Mouse (Mus musculus) B cell, adult 67 days (primary cell): Measurements from ENCODE around the gene Ifna2. TPM values are rescaled to one million over a fixed set of nuclear protein-coding genes. Genes with fewer than 3 reads are reported as not detected.

Experiments used
- total RNA-seq, 2 experiments: library from RNA; stranded (reverse); gene quantifications; 4 replicates each; pipeline ENCODE4 v1.2.4; 2023

Ifna2 gene
- not detected for total RNA-seq

DNA sequence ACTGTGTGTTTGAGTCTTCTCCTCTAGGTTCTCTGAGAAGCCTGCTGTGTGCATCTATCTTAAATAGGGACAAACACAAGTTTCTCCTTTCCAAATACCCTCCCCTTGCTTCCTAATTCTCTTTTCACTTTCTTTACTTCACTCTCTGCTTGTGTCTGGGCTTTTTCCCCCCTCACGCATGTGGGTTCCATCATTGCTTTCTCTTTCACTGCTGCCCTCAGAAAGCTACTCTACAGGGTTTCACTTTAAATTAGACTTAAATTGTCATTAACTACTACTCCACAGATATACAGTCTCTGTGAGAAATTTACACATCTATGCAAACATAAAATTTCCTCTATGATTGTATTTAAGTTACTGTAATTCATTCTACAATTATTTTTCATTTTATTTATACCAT is at the start of gene Ifna2:
TSS of gene Ifna2 (minus strand) at position 101 of the 400 bp plus-strand sequence.

DNA sequence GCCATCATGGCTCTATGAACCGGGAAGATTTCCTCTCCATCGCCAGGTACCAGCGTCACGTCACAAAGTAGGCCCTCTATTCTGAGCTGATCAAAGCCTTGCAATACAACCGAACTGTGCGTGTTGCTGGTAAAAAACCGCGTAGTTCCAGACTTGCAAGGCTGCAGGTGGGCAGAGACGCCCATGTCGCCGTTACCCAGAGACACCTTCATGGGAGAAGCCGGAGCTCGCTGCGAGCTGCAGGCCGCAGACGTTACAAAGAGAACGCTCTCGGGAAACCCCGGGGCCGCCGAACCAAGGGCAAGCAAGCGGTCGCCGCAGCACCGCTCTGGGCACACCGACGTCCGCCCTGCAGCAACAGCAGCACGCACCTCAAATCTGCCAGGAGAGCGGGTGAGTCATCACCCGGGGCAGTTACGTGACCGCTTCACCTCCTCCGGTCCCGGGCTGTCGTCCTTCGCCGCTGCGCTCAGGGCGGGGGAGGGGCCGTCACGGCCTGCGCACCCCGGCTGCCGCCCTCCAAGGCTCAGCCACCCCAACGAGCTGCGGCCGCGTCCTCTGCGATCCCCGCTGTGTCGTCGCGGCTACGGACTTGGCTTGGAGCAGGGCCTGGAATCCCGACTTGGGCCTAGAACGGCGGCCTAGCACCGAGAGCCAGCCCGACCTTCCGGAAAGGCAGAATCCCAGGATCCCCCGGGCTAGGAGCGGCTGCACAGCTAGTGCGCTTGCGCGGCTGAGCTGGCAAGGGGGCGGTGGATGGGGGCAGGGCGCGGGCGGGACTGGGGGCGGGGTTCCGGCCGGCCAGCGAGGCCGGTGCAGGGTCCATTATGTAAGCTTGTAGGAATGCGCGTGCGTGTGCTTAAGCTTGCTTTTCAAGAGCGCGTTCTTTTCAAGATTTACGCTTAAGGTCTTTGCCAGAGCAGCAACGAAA is 38.3 kb upstream of the Ifna2 start, which contains the start of the genes Gm26566 and Klhl9:
TSS of gene Gm26566 (plus strand) at position 15 of the 931 bp plus-strand sequence.
TSS of gene Klhl9 (minus strand) at position 675 of the 931 bp plus-strand sequence.

DNA sequence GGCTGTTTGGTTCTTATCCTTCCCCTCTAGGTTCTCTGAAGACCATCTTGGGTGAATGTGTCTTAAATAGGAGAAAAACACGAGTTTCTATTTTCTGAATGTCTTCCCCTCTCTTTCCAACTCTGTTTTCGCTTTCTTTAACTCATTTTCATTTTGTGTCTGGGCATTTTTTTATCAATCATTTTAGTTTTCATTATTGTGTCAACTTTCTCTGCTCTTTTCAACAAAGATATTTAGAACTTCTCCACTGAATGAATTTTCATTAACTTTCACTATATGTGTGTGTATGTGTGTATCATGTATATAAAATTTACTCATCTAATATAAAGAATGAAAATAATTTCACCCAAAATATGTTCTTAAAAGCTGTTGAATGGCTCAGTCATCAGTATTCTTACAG is 7.5 kb upstream of the Ifna2 start, which contains the start of gene Ifnab:
TSS of gene Ifnab (minus strand) at position 101 of the 400 bp plus-strand sequence.

DNA sequence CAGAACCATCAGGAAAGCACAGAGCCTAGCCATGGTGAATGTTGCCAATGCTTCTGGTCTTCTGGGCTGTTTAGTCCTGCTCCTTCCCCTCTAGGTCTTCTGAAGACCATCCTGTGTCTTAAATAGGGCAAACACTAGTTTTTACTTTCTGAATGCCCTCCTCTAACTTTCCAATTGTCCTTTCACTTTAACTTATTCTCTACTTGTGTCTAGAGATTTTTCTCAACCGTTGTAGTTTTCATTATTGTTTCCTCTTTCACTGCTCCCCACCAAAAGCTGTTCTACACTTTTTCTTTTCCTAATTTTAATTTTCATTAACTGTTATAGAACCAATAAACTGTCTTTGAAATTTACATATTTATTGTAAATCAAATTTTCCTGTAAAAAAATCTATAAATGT is 6.9 kb downstream of the Ifna2 start, which contains the start of gene Ifna16:
TSS of gene Ifna16 (minus strand) at position 101 of the 400 bp plus-strand sequence.

DNA sequence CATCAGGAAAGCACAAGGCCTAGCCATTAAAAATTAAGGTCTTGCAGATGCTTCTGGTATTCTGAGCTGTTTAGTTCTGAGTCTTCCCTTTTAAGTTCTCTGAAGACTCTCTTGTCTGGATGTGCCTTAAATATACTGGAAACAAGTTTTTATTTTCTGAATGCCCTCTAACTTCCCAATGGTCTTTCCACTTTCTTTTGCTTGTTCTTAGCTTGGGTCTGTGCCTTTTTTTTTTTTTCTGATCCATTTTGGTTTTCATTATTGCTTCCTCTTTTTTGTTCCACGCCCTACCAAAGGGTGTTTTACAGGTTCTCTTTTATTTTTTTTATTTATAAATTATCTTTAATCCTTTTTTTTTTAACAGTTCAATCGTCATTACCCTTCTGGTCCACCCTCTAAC is 39.4 kb downstream of the Ifna2 start, which contains the start of gene Ifna13:
TSS of gene Ifna13 (minus strand) at position 101 of the 400 bp plus-strand sequence.

DNA sequence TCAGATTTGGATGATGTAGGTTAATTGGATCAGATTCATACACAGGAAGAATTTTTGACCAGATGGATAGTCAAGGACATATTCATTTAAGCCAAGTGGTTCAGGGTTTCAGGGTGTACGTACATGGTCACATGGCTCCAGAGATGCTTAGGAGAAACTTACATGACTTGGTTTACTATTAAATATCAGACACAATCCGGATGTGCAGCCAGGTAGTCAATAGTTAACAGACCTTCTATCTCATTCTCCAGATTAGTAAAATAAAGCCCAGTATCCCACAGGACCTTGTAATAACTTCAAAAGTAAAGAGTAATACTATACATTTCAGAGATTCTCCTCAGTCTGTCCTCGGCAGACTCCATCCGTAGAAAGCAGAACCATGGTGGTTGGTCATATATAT is 49.4 kb downstream of the Ifna2 start, which contains the start of gene C87499:
TSS of gene C87499 (minus strand) at position 101 of the 400 bp plus-strand sequence.

Other genes with a start within 250 kb of the Ifna2 start
- gene Hacd4, start 245.0 kb downstream of the Ifna2 start, total RNA-seq = under 1 TPM in 1 of 2 experiments, not detected in 1; 0.23 TPM
- not detected for gene Ifnb1, start 161.1 kb downstream of the Ifna2 start, total RNA-seq
- gene Ifna15, start 125.7 kb downstream of the Ifna2 start, total RNA-seq = not detected
- not detected for gene Ifna14, start 112.1 kb downstream of the Ifna2 start, total RNA-seq
- gene Ifna9, start 91.5 kb downstream of the Ifna2 start, total RNA-seq = not detected
- gene Ifna12, start 80.5 kb downstream of the Ifna2 start, total RNA-seq = not detected
- not detected for gene C87499, start 49.5 kb downstream of the Ifna2 start, total RNA-seq
- gene Ifna13, start 39.5 kb downstream of the Ifna2 start, total RNA-seq = not detected
- not detected for gene Ifna16, start 7.0 kb downstream of the Ifna2 start, total RNA-seq
- not detected for gene Ifnab, start 7.4 kb upstream of the Ifna2 start, total RNA-seq
- gene Gm26566, start 37.9 kb upstream of the Ifna2 start, total RNA-seq = not detected
- gene Klhl9, start 38.6 kb upstream of the Ifna2 start, total RNA-seq = 10 to 100 TPM; 18.7 to 20.6 TPM
- gene Gm13271, start 71.0 kb upstream of the Ifna2 start, total RNA-seq = not detected
- gene Gm13283, start 76.2 kb upstream of the Ifna2 start, total RNA-seq = not detected
- not detected for gene Gm13290, start 89.9 kb upstream of the Ifna2 start, total RNA-seq
- gene Gm13289, start 93.0 kb upstream of the Ifna2 start, total RNA-seq = not detected
- not detected for gene Gm13272, start 95.9 kb upstream of the Ifna2 start, total RNA-seq
- not detected for gene Ifnz, start 98.2 kb upstream of the Ifna2 start, total RNA-seq
- gene Gm13276, start 101.8 kb upstream of the Ifna2 start, total RNA-seq = not detected
- gene Gm13277, start 104.7 kb upstream of the Ifna2 start, total RNA-seq = not detected
- gene Gm13278, start 107.6 kb upstream of the Ifna2 start, total RNA-seq = not detected
- gene Gm13275, start 110.6 kb upstream of the Ifna2 start, total RNA-seq = not detected
- gene Gm13279, start 113.5 kb upstream of the Ifna2 start, total RNA-seq = not detected
- gene Gm13285, start 115.8 kb upstream of the Ifna2 start, total RNA-seq = not detected
- not detected for gene Gm13287, start 119.3 kb upstream of the Ifna2 start, total RNA-seq
- not detected for gene Gm13288, start 121.6 kb upstream of the Ifna2 start, total RNA-seq
- gene Ifna7, start 132.3 kb upstream of the Ifna2 start, total RNA-seq = not detected
- gene Ifna11, start 136.0 kb upstream of the Ifna2 start, total RNA-seq = not detected
- not detected for gene Ifna6, start 143.5 kb upstream of the Ifna2 start, total RNA-seq
- not detected for gene Ifna5, start 151.6 kb upstream of the Ifna2 start, total RNA-seq
- not detected for gene Ifna4, start 157.9 kb upstream of the Ifna2 start, total RNA-seq
- gene Ifna1, start 166.2 kb upstream of the Ifna2 start, total RNA-seq = not detected
- gene Ifne, start 196.3 kb upstream of the Ifna2 start, total RNA-seq = not detected